Mouse (Mus musculus) embryonic fibroblast, embryonic 13.5 days (primary cell): ENCODE measurements around the gene Ppp1r1a.

Experiments
- CTCF ChIP-seq: IDR thresholded peaks from 2 replicates; pipeline ENCODE4 v1.5.1; 2011; ENCODE audit warnings: mild to moderate bottlenecking, control low read depth, low read length, moderate library complexity, borderline replicate concordance; ENCODE audit not compliant: insufficient read depth
- POLR2A ChIP-seq: IDR thresholded peaks from 2 replicates; pipeline ENCODE4 v1.6.1; 2011; ENCODE audit warnings: low read depth, mild to moderate bottlenecking, control low read depth, low read length, moderate library complexity

- no peak for TF ChIP-seq CTCF
- TF ChIP-seq POLR2A = no peak
These were observed 39.6 kb downstream of the Ppp1r1a start for GRCm38 (mm10) chr15:103498157-103498556.
